Mouse (Mus musculus) forebrain, postnatal 0 days (tissue): ENCODE results near the gene Prpf31. TPM values are rescaled to one million over a fixed set of nuclear protein-coding genes. Genes with fewer than 3 reads are reported as not detected.

Source experiments
- ATAC-seq: fragments of 200-750 bp; cut with Nextera tagmentation; 2 replicates; pipeline ENCODE4 v1.8.0; 2017; ENCODE audit warnings: mild to moderate bottlenecking, moderate library complexity
- DNase-seq: peaks from one replicate; pipeline ENCODE4 v3.0.0-alpha.2; 2015
- H3K27ac ChIP-seq: fragments of 300-500 bp; sonication (generic); 2 replicates; pipeline ENCODE4 v1.5.1; 2014; ENCODE audit warnings: low read depth, mild to moderate bottlenecking, antibody characterized with exemption, low read length, moderate library complexity, mixed read lengths
- H3K27me3 ChIP-seq: fragments of 300-500 bp; sonication (generic); 2 replicates; pipeline ENCODE4 v1.6.1; 2014; ENCODE audit warnings: mild to moderate bottlenecking, low read length, mixed read lengths; ENCODE audit not compliant: insufficient read depth
- H3K36me3 ChIP-seq: fragments of 300-500 bp; sonication (generic); 2 replicates; pipeline ENCODE4 v1.6.1; 2014; ENCODE audit warnings: mild to moderate bottlenecking, moderate library complexity; ENCODE audit not compliant: insufficient read depth
- H3K4me1 ChIP-seq: fragments of 300-500 bp; sonication (generic); 2 replicates; pipeline ENCODE4 v1.6.1; 2014; ENCODE audit warnings: antibody characterized with exemption; ENCODE audit not compliant: insufficient read depth
- H3K4me2 ChIP-seq: fragments of 300-500 bp; sonication (generic); 2 replicates; pipeline ENCODE4 v1.6.1; 2014; ENCODE audit warnings: low read depth, mild to moderate bottlenecking, moderate library complexity
- H3K4me3 ChIP-seq: fragments of 300-500 bp; sonication (generic); 2 replicates; pipeline ENCODE4 v1.5.1; 2014; ENCODE audit warnings: low read depth, low read length, mixed read lengths
- H3K9ac ChIP-seq: fragments of 300-500 bp; sonication (generic); 2 replicates; pipeline ENCODE4 v1.6.1; 2014; ENCODE audit warnings: mild to moderate bottlenecking
- H3K9me3 ChIP-seq: fragments of 300-500 bp; sonication (generic); 2 replicates; pipeline ENCODE4 v1.6.1; 2016; ENCODE audit warnings: low read length
- CTCF ChIP-seq: sonication (generic); IDR thresholded peaks from 2 replicates; pipeline ENCODE4 v1.5.1; 2016; ENCODE audit warnings: antibody characterized with exemption, control low read depth, low read depth
- WGBS: fragments of 180-500 bp; shearing (Covaris S2); extraction: QIAGEN DNeasy Blood & Tissue Kit; methylation state at CpG from one replicate; pipeline ENCODE4 v1.1.7; 2014; 5-methylcytosine and 5-hydroxymethylcytosine counted together
- polyA plus RNA-seq: library from polyadenylated mRNA; unstranded; fragments of >200 nt; fragmentation: Nextera tagmentation; extraction: Ambion mirVana; gene quantifications from 2 replicates; pipeline ENCODE4 v1.2.1, GENCODE M21; 2015
- total RNA-seq: library from RNA; depleted of rRNA; stranded (reverse); fragments of >200 nt; gene quantifications from 2 replicates; pipeline ENCODE4 v1.2.3, GENCODE M21; 2014

Prpf31 gene
- total and polyA plus RNA-seq, 2 experiments from 2014 or later = 63.5 to 77.8 TPM

- Histone ChIP-seq H3K9me3 (no peaks in the 10 kb centered on the region), H3K4me3 (peak overlapping the region; percentile 61), H3K27ac (peak overlapping the region; percentile 70), H3K36me3 (peaks cover 32% of the 10 kb centered on the region), H3K27me3 (no peaks in the 10 kb centered on the region), H3K4me1 (peaks cover 8% of the 10 kb centered on the region; the same call in 1 of the 2 replicates), H3K4me2 (peak overlapping the region; percentile 83), H3K9ac (peak overlapping the region; percentile 56)
- DNase-seq (no peak), ATAC-seq (peak; percentile 8)
- 21% methylated on average over 15 of the region's 15 CpGs for WGBS
- no peak for TF ChIP-seq CTCF
Observed at GRCm38 (mm10) chr7:3664524-3665214, 34.9 kb downstream of the Prpf31 start.

- 5% methylated on average over 45 of the region's 45 CpGs for WGBS
- DNase-seq (peak; percentile 98), ATAC-seq (peak; percentile 99)
- no peak for TF ChIP-seq CTCF
- H3K4me1 ChIP-seq = peaks cover 8% of the 10 kb centered on the region; the same call in 1 of the 2 replicates
- peak within 1 kb of the TSS; percentile 61 for H3K4me3 ChIP-seq
- H3K27me3 ChIP-seq = no peaks in the 10 kb centered on the region
- H3K36me3 ChIP-seq = peaks cover 24% of the 10 kb centered on the region
- peak within 1 kb of the TSS; percentile 80 for H3K27ac ChIP-seq
- H3K9me3 ChIP-seq = no peaks in the 10 kb centered on the region
- H3K9ac ChIP-seq = peak within 1 kb of the TSS; percentile 56
- peak within 1 kb of the TSS; percentile 83 for H3K4me2 ChIP-seq
Observed at GRCm38 (mm10) chr7:3665215-3666114, 35.7 kb downstream of the Prpf31 start, which contains the start of gene Leng1. Leng1 (minus strand) TSS chr7:3665840.

- no peak for ATAC-seq
- Histone ChIP-seq H3K4me3 (no peak overlapping the region), H3K9ac (no peak overlapping the region), H3K36me3 (peaks cover 12% of the 10 kb centered on the region; the same call in 1 of the 2 replicates), H3K27me3 (no peaks in the 10 kb centered on the region), H3K4me2 (no peak overlapping the region), H3K9me3 (no peaks in the 10 kb centered on the region), H3K4me1 (peaks cover 8% of the 10 kb centered on the region; the same call in 1 of the 2 replicates), H3K27ac (no peak overlapping the region)
- 24% methylated on average over 14 of the region's 14 CpGs for WGBS
- DNase-seq = no peak
- peak; percentile 22; the same call in 1 of the 2 replicates for TF ChIP-seq CTCF
Observed at GRCm38 (mm10) chr7:3666921-3667391, 37.2 kb downstream of the Prpf31 start.

DNA sequence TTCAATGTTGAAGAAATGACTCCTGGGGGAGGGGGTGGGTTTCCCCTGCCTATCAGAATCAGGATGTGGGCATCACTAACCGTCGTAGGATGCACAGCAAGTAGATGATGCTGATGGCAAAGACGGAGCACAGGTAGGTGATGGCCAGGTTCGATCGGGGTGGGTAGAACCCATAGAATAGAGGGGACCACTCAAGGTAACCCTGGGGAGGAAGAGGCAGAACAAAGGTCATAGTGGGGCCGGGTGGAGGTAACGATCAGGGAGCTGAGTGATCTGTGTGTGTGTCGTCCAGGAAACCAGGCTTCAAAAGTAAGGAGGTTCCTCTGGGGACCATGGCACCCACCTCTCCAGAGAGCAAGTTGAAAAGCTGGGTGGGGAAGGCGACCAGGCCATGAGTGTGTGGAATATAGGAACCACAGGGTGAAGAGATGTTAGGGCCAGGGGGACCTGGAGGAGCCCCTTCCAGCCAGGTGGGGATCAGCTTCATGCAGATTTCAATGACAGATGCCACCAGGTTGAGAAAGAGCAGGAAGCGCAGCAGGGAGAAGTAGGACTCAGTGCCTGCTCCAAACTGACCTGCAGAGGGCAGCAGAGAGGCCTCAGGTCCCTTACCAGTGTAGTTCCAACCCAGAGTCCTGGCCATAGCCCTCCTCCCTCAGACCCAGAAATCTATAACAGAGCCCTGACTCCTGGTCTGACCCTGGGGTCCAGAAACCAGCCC, 44.9 kb downstream of the Prpf31 start:
- Histone ChIP-seq H3K27ac (no peak overlapping the region), H3K27me3 (no peaks in the 10 kb centered on the region), H3K4me2 (no peak overlapping the region), H3K36me3 (peaks cover 5% of the 10 kb centered on the region; the same call in 1 of the 2 replicates), H3K4me1 (no peaks in the 10 kb centered on the region), H3K9ac (no peak overlapping the region), H3K9me3 (no peaks in the 10 kb centered on the region), H3K4me3 (no peak overlapping the region)
- peak; percentile 91 for TF ChIP-seq CTCF
- ATAC-seq (peak; percentile 93), DNase-seq (peak; percentile 82)
- 72% methylated on average over 10 of the region's 10 CpGs for WGBS

DNA sequence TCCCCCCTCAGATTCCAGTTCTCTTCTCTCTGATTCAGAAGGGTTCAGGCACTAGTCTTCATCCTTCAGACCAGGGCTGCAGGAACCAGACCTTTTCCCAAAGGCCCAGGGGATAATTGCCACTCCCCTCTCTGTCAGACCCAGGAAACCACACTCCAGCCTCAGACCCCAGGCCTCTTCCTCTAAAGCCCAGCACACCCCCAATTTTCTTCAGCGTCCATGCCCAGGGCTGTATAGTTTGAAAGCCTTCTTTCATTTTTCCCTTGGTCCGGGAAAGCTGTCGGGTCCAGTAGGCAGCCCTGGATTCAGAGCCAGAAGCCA, 45.4 kb downstream of the Prpf31 start:
- ATAC-seq (no peak), DNase-seq (no peak)
- WGBS = 83% methylated on average over 3 of the region's 3 CpGs
- no peak overlapping the region for H3K4me3 ChIP-seq
- no peaks in the 10 kb centered on the region for H3K27me3 ChIP-seq
- H3K36me3 ChIP-seq = peaks cover 5% of the 10 kb centered on the region; the same call in 1 of the 2 replicates
- H3K27ac ChIP-seq = no peak overlapping the region
- H3K9me3 ChIP-seq = no peaks in the 10 kb centered on the region
- no peak overlapping the region for H3K9ac ChIP-seq
- H3K4me2 ChIP-seq = no peak overlapping the region
- no peak for TF ChIP-seq CTCF
- no peaks in the 10 kb centered on the region for H3K4me1 ChIP-seq

- Histone ChIP-seq H3K9ac (no peak overlapping the region), H3K27ac (no peak overlapping the region), H3K4me3 (no peak overlapping the region), H3K9me3 (no peaks in the 10 kb centered on the region), H3K4me1 (no peaks in the 10 kb centered on the region), H3K36me3 (peaks cover 11% of the 10 kb centered on the region), H3K27me3 (no peaks in the 10 kb centered on the region), H3K4me2 (no peak overlapping the region)
- WGBS = 91% methylated on average over 12 of the region's 12 CpGs
- TF ChIP-seq CTCF = no peak
- no peak for DNase-seq
- no peak for ATAC-seq
Observed at GRCm38 (mm10) chr7:3676371-3676770, 46.6 kb downstream of the Prpf31 start.
